Mouse (Mus musculus) cerebellum, postnatal 10 days (tissue): Measurements from ENCODE around the gene Cdc42bpb.
A peak's percentile ranks its signal among the peaks of the same experiment; 100 is the strongest.

Experiments
- DNase-seq, 2 experiments: peaks; one replicate each; pipeline ENCODE4 v3.0.0; 2021; ENCODE audit warnings: mixed read lengths in 2 of 2

Gene Cdc42bpb

GRCm38 (mm10) chr12:111377376-111377973 lies at the start of gene Cdc42bpb:
Gene Cdc42bpb (minus strand): TSS chr12:111377718.
- peak; percentile 97 to 98 for DNase-seq

- peak; percentile 97 to 99 for DNase-seq
Measured at GRCm38 (mm10) chr12:111425789-111426460, 48.4 kb upstream of the Cdc42bpb start.

- peak; percentile 94 to 96 for DNase-seq
Measured at GRCm38 (mm10) chr12:111425258-111425657, 47.7 kb upstream of the Cdc42bpb start.

- no peak for DNase-seq
Measured at GRCm38 (mm10) chr12:111424547-111424946, 47.0 kb upstream of the Cdc42bpb start.

GRCm38 (mm10) chr12:111423570-111424129 lies 46.1 kb upstream of the Cdc42bpb start:
- no peak for DNase-seq

GRCm38 (mm10) chr12:111422852-111423251 lies 45.3 kb upstream of the Cdc42bpb start:
- DNase-seq: no peak

GRCm38 (mm10) chr12:111420946-111421709 lies 43.6 kb upstream of the Cdc42bpb start:
- no peak for DNase-seq

GRCm38 (mm10) chr12:111419918-111420317 lies 42.4 kb upstream of the Cdc42bpb start:
- DNase-seq: no peak

- peak; percentile 48 to 56 for DNase-seq
Measured at GRCm38 (mm10) chr12:111416921-111417779, 39.6 kb upstream of the Cdc42bpb start, which contains the start of gene Exoc3l4. Gene Exoc3l4 (plus strand): TSS chr12:111417017.

- DNase-seq: peak; percentile 95
Measured at GRCm38 (mm10) chr12:111413300-111413699, 35.8 kb upstream of the Cdc42bpb start.

GRCm38 (mm10) chr12:111412581-111413284 lies 35.2 kb upstream of the Cdc42bpb start:
- DNase-seq: no peak

GRCm38 (mm10) chr12:111411631-111412355 lies 34.3 kb upstream of the Cdc42bpb start:
- peak; percentile 81 to 89 for DNase-seq

- peak; percentile 82 to 86 for DNase-seq
Measured at GRCm38 (mm10) chr12:111409583-111409982, 32.1 kb upstream of the Cdc42bpb start.

GRCm38 (mm10) chr12:111406622-111407021 lies 29.1 kb upstream of the Cdc42bpb start, which contains the start of gene Lbhd2:
Gene Lbhd2 (plus strand): TSS chr12:111406809.
- DNase-seq: no peak

- DNase-seq: no peak
Measured at GRCm38 (mm10) chr12:111404880-111405279, 27.4 kb upstream of the Cdc42bpb start.

GRCm38 (mm10) chr12:111401454-111402184 lies 24.1 kb upstream of the Cdc42bpb start:
- DNase-seq: peak; percentile 88 to 90

- no peak for DNase-seq
Measured at GRCm38 (mm10) chr12:111396997-111397396, 19.5 kb upstream of the Cdc42bpb start.

- DNase-seq: no peak
Measured at GRCm38 (mm10) chr12:111394008-111394407, 16.5 kb upstream of the Cdc42bpb start.

GRCm38 (mm10) chr12:111387146-111387545 lies 9.6 kb upstream of the Cdc42bpb start:
- no peak for DNase-seq

GRCm38 (mm10) chr12:111386642-111387120 lies 9.2 kb upstream of the Cdc42bpb start:
- no peak for DNase-seq
